Mouse (Mus musculus) kidney, postnatal 25 days (tissue): ENCODE results near the gene Map7.

Source experiments
- DNase-seq, 2 experiments: peaks; one replicate each; pipeline ENCODE4 v3.0.0; 2021; ENCODE audit warnings: mixed read lengths in 2 of 2

The Map7 gene

DNA sequence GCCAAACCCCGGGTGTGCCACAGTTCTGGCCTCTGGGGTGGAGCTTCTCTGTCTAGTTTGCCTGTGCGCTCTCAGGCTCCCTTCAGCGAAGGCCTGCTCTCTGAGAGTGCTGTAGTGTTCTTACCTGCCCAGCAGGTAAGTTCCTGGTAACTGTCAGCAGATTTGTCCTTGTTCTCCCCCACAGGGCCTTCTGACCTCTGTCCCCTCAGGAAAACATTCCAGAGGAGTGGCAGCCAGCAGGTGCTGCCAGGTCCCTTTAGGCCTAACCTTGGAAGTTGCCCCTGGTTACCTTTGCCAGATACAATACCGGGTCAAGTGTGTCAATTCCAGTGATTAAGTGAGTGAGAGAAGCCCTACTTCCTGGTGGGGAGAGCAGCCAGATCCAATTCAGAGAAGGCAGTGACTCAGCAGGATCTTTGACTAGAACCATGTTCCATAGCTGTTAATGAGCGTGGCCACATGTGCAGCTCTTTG is 38.6 kb downstream of the Map7 start:
- peak; percentile 39 to 72 for DNase-seq

DNA sequence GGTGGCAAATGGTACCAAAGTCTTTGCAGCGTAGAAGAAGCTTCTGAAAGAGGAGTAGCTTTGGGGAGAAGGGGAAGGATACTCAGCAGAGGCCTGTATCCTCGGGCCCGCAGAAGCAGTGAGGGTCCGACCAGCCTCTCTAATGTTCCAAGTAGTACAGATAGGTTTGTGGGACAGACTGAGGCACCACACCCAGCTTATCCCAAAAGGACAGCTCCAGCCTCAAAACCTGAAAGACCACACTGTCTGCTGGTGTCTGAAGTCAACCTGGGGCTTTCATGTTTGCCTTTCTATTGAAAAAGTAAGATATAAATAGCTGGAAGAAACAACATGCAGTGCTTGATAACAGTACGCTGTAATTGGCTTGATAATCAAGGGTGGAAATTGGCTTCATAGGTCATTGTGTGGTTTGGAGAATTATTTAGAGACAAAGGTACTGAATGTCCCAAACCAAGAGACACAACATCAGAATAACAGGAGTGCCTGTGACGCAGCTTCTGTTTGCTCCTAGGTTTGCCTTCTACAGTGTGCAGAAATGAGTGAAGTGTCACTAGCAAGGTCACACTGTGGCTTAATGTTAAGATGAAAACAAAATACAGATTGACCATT is 42.0 kb downstream of the Map7 start:
- no peak for DNase-seq

DNA sequence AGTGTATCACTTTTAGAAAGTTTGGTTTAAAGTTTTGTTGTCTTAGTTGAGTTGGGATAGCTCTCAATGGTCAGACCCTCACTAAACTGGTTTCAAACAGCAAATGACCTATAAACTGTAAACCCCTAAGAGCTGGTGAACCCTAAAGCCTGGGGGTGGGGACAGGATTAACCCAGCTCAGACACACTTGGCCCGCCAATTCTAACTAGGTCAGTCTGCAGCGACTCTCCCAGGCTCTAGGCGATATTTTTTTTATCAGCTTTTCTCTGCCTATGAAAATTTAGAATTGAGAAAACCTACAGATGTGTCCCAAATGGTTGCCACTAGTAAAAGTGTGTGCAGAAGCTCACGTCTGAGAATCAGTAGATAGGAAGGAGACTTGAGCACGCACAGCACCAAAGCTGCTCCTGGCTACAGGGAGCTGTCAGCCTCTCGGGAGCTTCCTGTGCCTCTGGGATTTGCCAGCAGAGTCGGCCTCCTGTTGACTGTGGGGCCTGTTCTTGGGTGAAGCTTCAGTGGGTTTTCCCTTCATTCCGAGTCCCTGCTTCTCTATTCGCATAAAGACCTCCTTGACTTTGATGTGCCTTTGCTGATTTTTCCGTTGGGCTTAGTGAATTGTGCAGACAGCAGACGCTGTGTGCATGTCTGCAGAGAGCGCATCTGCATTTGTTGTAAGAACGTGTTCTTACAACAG is 46.7 kb downstream of the Map7 start:
- peak in 1 of 2 experiments; percentile 43 for DNase-seq

DNA sequence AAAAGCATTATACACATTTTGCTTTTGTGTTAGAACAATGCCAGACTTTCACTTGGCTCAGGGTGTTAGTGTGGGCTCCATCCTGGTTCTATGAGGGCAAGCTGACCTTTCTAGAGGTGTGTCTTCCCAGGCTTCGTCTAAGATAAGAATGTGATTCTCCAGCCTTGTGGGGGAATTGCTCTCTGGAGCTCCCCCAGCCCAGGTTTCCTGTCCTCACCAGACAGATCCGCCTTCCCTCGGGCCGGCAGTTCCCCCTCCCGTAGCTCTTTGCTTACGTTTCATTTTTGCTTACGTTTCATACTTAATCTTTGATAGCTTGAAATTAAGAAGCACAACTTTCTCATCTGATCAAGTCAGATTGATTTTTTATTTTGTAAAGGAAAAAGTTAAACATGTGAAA is 48.8 kb downstream of the Map7 start:
- no peak for DNase-seq

DNA sequence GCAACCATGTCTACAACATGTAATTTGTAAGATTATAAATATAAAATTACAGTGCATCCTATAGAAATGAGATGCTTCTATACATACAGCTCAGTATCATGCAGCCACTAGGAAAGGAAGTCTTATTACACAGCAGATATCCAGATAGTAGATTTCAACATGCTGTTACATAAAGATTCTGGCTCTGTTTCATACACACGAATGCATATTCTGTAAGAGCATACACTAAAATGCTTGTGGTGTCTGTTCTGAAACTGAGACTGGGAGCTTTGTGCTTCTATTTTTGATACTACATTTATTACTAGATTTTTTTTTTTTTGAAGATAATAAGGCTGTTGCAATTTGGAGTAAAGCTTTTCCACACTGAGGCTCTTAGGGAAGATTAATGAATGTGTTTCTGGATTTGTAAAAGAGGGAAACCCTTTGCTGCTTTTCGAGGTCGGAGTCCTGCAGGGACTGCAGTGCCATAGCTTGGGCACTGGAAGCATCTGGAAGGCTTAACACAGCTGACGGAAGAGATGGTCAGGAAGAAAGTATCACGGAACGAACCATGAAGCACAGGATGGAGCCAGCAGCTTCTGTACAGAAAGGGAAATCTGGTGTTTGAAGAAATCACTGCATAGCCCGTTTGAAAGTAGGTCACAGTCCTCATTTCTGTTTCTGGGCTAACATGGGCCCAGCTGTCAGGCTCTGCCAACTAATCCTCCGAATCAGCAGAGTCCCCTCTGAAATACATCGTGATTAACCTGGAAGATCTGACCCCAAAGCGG is 50.9 kb downstream of the Map7 start:
- no peak for DNase-seq

DNA sequence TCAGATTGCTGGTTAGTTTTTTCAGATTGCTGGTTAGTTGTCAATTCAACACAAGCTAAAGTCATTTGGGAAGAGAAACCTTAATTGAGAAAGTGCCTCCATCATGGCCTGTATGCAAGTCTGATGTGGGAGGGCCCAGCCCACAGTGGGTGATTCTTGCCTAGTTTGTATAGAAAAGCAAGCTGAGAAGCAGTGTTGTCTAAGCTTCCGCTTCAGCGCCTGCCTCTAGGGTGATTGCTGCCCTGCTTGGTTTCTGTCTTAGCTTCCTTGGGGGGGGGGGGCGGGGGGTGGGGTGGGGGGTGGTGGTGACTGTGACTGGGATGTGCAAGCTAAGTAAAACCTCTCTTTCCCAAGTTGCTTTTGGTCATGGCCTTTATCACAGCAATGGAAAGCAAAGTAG is 53.0 kb downstream of the Map7 start:
- DNase-seq = no peak

DNA sequence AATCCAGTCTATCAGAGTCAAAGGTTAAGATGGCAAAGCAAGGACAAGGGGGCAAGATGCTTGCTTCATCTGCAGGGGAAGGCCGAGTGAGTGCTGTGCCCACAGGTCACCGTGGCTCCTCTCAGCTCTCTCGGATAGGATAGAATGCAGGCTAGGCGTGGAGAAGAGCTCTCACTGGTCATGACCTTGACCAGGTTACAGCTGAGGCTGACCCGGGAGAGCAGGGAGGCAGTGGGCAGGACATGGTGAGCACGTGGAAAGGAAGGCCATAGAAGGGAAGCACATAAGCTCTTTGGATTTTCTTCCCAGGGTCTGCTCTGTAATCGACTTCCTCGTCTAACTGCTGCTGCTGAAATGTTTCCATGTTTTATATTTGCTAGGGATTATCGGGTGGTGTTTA is 53.9 kb downstream of the Map7 start:
- peak in 1 of 2 experiments; percentile 68 for DNase-seq

DNA sequence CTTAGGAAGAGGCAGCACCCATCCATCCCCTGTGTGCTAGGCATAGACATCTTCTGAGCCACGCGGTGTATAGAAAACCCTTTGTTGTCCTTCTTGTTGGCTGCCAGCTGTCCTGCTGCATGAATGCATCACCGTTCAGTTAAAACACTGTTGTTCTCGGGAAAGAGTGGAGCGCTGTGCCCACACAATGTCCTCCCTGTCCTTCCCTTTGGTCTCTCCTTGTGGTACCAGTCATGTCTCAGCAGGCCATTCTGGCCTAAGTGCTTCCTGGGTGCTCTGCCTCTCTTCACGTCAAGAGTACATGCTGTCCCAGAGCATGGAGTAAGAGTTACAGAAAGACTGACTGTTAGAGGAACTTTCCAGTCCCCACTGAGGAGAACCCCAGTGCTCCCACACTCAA is 54.5 kb downstream of the Map7 start:
- no peak for DNase-seq

DNA sequence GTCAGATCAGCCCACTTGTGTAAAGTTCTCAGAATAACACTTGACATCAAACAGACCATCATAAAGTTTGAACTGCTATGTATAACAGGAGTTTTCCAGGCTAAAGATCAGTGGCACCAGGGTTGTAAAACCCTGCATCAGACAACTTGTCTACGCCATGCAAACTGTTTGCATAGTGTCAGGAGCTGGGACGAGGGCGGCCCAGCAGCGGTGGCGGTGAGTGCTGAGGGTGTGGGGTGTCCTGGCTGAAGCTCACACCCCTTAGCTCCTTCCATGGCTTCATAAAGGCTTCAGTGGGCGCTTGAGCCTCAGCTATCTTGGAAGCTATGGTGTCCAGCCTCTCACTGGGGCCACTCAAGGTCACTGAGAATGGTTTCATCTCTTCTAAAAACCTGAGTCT is 55.2 kb downstream of the Map7 start:
- no peak for DNase-seq

DNA sequence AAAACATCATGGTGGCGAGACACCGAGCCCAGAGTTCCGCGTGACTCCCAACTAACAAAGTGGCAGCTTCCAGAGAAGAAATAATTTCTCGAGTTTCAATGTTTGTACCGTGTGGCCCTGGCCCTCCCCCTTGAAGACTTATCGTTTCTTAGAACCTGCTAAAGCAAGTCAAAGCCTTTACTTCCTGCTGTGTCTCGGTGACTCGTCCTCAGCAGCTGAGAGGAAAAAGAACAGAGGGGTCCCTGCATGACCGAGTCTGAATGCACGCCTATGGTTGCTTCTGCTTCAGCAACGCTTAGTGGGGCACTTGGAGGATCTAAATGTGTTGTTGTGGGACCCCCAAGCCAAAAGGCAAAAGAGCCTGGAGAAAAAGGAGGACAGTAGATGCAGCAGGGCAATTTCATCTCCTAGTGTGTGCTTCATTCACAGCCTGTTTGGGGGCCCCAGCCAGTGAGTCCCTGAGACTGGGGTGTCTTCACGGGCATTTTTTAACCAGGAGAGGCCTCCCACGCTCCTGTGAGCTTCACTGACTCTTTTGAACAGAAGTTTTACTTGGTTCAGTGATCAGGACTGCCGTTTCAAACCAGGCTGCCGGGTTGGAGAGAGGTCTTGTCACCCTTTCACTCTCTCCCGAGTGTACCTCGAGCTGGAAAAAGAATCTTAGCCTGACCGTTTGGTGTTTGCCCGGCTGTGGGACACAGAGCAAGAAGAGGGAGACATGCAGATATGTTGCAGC is 56.6 kb downstream of the Map7 start:
- peak; percentile 57 to 77 for DNase-seq

DNA sequence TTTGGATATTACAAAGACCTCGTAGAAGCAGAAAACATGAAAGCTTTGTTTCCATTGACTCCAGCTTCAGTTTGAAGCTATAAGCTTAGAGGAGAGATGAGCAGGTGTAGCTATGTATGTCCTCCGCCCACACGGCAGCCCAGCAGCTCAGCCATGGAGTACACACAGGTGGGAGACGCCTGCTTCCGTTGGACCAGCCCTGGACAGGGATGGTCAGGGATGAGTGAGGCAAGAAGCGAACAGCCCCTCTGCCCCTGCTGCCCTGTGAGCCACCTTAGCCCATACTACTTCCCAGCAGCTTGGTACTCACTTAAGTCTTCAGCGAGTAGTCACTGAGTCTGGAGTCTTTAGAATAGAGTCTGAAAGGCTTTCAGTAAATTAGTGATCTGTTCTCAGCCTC is 58.7 kb downstream of the Map7 start:
- DNase-seq = no peak

DNA sequence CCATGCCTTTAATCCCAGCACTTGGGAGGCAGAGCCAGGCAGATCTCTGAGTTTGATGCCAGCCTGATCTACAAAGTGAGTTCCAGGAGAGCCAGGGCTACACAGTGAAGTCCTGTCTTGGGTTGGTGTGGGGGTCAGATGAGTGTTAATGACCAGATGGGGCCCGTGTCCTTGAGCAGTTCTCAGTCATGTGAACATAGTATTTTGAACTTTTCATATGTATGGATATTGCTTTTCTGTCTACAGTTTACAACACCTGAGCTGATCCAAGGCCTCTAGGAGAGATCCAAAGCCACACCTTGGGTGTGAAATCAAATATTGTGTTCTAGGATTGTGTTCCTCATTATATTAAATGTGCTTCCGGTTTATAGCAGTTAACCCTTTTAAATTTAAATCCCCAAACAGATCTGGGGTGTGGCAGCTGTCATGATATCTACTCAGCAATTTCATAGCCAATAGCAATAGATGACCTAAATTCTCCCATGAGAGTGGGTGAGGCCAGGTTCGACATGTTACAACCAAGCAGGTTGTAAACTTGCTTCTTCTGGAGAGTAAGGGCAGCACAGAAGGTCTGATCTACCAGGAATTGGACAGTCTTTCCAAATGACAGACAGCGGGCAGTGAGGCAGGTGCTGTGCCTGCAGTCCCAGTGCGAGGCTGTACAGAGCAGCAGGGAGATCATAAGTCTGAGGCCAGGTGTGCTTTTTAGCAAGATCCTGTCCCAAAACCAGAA is 61.5 kb downstream of the Map7 start:
- DNase-seq = no peak

DNA sequence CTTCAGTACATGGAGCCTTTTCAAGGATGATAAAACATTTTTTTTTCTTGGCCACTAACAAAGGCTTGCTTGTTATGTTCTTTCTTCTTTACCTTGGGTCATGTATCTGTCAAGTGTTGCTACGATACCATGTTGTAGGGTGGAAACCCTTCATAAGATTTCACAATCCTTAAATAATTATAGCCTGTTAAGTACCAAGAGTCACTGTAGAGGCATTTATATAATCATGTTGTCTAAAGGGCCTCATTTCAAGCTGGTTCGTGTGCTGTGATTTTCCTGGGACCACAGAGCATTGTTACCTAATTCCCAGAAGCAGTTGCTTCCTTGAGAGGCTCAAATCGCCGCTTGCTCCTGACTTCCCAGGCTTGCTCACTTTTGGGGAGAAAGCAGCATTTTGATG is 66.1 kb downstream of the Map7 start:
- DNase-seq = no peak

DNA sequence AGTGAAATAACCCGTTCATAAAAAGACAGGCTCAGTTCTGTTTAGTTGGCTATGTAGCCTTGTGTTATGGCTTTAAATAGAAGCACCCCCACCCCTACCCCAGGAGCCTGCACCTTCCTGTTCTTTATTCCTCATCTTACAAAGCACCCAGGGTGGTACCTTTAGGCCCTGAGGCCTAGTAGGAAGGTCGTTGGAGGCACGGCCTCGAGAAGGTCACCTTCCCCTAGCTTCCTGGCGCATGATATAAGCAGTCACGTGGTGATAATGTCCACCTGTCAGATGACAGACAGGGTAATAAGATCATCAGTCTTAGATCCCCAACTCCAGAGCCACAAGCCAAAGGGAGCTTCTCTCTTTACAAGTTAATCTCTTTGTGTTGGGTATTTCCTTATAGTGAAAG is 68.7 kb downstream of the Map7 start:
- no peak for DNase-seq

DNA sequence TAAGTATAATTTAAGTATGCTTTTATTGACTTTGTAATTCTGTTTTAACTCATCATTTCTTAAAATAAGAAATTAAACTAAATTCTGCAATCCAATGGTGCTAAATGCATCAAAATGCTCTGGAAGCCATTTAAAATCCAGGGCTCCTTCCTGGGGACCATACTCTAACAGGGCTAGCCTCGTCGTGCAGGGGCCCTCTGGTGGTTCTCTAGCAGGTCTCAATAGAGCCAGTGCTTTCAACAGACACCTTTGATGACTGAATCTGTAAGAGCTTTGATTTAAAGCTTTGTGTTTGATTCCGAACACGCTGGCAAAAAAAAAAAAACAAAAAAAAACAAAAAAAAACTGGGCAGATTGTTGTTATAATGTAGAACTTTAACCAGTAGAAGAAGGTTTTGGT is 70.6 kb downstream of the Map7 start:
- DNase-seq = no peak

DNA sequence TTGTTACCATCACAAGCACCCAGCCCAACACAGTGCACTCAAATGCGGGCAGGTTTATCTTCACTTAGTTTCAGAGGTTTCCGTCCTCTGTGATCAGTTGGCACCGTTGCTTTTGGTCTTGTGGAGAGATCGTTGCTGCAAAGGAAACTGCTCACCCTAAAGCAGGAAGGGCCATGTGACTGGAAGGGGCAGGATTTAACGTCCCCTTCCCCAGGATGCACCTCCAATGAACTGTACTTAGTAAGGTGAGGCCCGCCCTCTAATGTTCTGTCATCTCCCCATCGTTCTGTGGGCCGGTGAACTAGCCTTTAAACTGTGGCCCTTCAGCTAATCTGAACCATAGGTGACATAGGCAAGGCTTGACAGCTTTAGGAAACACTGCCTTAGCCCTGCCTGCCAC is 71.3 kb downstream of the Map7 start:
- no peak for DNase-seq

DNA sequence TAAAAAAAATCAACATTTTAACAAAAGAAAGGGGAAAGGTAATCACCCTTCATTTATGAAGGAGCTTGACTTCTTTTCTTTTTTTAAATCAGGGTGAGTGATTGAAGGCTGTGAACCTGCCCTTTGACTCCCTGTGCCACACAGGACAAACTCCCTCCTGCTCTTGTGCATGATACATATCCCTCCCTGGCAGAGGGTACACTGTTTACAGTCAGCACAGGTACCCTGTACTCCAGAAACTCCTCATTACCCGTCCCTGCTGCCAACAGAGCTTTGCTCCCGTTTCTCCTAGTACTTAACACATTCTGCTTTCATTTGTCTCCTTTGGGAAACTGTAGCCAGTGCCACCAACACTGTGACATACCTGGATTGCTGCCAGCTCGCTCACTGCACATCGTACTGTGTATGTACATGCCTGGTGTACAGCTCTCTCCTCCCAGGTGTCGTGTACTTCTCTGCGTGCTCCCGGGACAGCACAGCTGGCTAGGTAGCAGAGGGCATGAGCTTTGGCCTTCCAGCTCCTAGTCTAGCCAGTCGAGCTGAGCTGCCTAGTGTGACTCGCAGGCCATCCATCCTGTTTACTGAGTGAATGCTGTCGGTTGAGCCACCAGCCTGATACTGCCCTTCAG is 72.3 kb downstream of the Map7 start:
- peak; percentile 53 to 69 for DNase-seq

DNA sequence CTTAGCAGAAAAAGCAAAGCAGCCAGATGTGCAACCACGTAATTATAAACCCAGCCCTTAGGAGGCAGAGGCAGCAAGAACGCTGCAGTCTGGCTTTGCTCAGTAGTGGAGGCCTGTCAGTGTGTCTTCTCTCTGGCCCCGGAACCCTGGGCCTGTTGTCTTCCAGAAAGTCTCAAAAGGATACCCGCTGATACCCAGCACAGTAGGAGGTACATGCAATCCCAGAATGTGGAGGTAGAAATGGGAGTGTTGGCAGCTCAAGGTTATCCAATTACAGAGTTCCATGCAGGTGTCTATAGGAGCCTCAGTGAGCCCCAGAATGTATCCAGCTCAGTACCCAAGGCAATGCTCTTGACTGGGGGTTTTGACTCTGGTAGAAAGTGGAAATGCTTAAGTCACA is 73.7 kb downstream of the Map7 start:
- no peak for DNase-seq

DNA sequence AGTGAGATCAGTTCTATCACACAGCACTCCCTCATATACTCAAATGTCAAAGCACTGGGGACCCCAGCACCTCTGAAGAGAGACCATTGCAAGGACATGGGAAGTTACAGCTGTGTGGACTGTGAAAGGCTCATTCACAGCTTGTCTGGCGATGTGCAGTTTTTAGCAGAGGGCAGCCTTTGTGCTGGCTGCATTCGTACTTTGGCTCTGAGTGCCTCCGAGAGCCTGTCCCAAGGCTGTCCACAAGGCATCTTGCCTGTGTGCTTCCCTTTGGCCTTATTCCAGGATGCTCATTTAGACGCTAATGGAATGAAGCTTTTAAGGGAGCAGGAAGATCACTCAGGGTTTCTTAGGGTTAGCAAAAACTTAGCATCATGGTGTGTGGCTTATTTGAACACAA is 78.5 kb downstream of the Map7 start:
- DNase-seq = peak; percentile 54 to 73

DNA sequence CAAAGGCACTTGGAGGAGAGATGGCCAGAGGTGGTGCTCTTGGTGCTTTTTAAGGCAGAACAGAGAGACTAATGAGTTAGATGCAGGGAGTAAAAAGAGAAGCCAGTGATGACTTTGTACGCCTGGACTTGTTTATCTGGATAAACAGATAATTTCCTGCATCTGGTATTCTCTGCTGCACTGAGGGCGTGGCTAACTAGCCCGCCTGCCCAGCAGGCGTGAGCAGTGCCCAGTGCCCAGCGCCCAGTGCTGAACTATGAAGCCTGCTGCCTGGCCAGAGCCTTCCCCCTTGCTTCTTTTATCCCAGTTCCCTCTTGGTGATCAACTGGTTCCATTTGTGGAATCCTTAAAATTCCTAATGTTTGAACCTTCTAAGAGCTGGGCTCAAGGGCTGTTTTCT is 81.8 kb downstream of the Map7 start:
- peak in 1 of 2 experiments; percentile 60 for DNase-seq

DNA sequence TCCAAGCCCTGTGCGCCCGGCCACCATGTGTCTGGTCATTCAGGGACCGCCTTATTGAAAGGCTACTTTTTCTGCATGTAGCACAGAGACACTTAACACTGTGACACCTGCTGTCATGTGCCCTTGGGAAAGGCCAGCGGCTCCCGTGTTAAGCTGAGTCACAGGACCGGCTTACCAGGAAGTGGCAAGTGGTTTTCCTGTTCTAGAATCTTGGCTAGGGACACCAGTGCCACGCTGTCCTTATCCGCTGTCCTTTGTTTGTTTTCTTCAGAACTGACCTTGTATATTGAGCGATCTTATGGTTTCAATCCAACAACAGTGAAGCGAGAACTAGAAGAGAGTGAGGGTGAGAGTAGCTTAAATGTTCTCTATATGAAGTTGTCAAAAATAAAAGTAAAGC is 85.2 kb downstream of the Map7 start:
- no peak for DNase-seq

DNA sequence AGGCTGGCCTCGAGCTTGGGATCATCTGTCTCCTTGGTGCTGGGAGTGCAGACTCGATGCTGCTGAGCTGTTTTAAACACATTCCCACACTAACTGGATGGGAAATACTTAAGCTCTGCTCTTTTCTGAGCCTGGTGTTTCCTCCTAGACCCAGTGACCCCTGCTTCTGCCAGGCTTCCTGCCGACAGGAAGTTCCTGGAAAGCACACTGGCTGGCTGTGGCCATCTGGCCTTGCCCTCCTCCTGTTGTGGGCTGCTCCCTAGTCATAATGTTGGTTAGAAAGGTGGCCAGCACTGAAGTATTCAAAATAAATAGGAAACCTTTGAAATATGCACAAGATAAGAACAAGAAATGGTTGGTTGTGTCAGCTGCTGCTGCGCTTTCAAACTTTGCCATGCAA is 86.2 kb downstream of the Map7 start:
- no peak for DNase-seq
